Mouse (Mus musculus): Measurements from ENCODE around the gene 1700012A03Rik. TPM values are rescaled to one million over a fixed set of nuclear protein-coding genes. Genes with fewer than 3 reads are reported as not detected.

The 1700012A03Rik gene
- polyA plus RNA-seq (2021; fragmentation: Nextera tagmentation) = not detected in 2 replicates
- long read RNA-seq, experiment 1 = 0 reads
- long read RNA-seq, experiment 2 = 0 reads

GRCm38 (mm10) chr6:32049951-32050345, at the start of gene 1700012A03Rik:
1700012A03Rik (plus strand) TSS chr6:32050246.

Measured in layer of hippocampus, adult 6 months (tissue).